Mouse (Mus musculus) 416B (cell line): ENCODE data around the gene Peli2.

ENCODE experiments used
- DNase-seq: peaks from one replicate; pipeline ENCODE4 v3.0.0; 2011; ENCODE audit warnings: low read depth

Peli2 gene

GRCm38 (mm10) chr14:48224203-48224602, 103.6 kb downstream of the Peli2 start:
- no peak for DNase-seq

DNA sequence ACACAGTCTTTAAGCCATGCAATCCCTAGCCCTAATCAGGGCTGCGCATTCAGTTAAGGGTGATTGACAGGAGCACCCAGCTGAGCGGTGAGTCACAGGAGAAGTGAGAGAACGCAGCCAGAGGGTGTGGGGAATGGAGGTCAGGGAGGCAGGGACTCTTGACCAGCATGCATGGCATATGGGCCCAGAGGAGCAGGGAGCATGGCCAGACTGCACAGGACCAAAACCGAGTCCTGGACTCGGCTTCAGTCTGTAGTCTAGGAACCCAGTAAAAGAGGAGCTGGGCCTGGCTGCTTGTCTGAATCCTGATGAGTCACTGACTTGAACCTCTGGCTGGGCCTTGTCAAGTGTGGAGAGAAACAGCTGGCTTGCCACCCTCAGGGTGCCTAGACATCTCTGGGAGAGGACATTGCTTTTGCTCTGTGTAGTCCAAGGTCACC, 104.3 kb downstream of the Peli2 start:
- DNase-seq: no peak

DNA sequence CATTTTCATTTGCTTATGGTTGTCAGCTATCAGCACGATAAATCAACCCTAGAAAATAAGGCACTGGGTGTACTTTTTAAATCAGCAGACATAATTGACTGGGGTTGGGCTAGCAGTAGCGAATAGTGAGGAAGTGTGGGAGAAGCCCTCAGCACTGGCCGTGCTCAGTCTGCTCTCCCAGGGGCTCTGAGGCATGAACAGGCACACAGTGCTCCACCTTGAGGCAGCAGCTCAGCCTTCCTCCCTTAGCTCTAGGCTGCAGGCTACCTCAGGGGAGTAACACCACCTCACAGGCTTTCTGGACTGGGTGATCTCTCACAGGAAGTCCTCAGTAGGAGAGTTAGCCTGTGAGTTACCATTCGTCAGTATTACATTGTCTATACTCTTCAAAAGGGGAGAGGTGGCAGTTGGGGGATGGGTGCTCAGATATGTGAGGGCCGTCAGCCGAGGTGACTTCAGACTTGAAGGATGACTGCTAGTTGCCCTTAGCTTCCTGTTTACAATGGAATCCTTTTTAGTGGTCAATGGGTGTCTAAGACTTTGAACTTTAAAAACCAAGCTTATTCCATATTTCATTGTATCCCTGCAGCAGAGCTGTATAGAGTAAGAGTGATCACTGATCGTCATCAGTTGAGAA, 105.3 kb downstream of the Peli2 start:
- DNase-seq: no peak

DNA sequence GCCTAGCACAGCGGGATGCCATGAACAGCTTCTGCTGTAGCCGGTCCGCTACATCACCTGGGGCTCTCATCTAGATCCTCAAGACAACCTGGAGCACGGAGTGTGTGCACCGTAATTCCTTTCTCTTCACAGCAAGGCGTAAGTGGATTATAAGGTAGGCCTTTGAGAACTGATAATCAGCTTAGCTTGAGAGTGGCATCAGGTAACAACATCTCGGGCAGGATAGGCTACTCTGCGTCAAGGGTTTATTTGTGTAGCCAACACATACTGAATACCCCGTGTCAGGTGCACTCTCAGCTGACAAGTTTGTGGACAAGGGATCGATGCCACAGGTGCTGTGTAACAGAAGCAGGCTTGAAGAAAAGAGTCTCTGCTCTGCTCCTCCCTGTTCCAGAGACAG, 106.1 kb downstream of the Peli2 start:
- no peak for DNase-seq

DNA sequence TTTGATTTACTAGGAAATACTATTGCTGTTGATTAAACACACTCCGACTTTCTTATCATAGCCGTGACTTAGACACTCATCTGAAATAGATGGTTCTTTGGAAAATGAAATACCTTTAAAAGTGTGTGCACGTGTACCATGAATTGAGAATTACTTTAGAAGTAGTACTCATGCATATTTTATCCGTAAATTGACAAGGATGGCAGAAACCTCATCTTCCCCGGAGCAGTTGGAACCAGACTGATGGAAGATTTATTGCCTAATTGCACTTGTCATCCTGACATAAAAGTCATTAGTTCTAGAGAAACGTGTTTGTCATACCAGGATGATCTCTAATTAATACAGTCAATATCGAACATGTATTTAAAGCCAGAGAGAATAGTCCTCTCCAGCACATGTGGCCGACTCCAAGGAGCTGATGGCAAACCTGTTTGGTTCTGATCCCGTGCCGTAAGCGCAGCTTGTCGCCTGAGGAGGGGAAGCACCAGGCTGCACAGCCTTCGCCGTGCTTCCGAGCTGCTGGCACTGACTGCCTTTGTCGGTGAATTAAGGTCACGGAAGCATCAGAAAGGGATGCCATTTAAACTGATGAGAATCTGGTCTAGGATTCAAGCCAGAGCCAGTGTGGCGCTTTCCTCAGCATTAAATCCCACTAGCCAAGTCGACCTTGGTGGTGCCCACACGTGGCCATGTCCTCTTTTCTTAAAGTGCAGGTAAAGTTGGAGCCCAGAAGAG, 114.3 kb downstream of the Peli2 start:
- DNase-seq: no peak

DNA sequence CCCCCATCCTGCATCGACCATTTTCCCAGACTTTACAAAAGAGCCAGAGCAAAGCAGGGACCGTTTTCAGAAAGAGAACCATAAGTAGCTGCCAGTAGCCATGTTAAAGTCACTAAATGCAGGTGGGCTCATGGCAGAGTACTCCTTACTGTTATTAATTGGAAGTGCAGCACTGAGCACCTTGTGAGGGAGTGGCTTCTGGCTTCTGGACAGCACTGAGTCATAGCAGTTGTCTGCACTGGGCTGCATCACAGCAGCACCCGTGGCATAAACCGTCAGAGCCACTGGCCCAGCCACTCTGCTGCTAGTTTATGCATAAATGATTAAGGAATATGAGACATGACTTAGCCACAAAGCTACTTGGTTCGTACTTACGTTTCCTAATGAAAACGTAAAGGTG, 120.7 kb downstream of the Peli2 start:
- DNase-seq: no peak

- peak; percentile 63 for DNase-seq
These were observed 125.6 kb downstream of the Peli2 start for GRCm38 (mm10) chr14:48246236-48246635.

- no peak for DNase-seq
These were observed 126.3 kb downstream of the Peli2 start for GRCm38 (mm10) chr14:48246963-48247362.

DNA sequence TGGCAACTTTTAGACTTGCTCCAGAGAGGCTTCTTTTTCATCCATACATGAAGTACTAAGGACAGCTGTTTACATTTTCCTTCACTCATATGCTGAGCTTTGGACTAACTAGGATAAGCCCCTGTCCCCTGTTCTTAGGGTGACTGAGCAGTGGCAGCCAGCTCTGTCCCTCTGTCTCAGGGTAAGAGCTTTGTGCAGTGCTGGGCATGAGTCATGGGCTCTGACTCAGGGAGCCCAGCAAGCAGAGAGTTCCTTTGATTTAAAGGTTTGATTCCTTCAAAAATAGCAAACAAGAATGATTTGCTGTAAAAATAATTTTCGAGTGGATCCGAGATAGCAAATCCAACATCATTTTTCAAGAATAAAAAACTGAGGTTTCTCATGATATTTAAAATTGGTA, 128.8 kb downstream of the Peli2 start:
- DNase-seq: peak; percentile 8

- no peak for DNase-seq
These were observed 129.3 kb downstream of the Peli2 start for GRCm38 (mm10) chr14:48249909-48250308.

DNA sequence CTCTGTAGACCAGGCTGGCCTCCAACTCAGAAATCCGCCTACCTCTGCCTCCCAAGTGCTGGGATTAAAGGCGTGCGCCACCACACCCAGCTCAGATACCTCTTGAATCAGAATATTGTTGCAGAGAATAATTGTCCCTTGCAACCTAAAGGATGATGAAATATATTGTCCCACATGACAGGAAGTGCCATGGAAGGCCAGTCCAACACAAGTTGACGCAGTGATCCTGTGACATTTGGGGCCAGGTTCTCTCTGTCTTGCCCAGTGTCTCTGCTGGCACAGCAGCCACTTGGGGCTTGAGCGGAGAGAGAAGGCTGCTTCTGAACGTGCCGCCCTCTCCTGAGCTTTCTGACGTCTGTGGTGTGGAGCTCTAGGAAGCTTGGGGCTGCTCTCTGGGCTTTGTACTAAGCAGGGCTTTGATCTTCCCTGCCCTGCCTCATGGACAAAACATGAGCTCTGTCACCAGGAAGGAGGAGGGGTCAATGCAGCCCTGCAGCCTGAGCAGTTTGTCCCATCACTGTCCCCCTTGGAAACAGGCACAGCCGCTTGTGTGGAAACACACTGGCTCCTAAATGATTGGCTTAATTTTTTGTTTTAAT, 130.9 kb downstream of the Peli2 start:
- DNase-seq: no peak

DNA sequence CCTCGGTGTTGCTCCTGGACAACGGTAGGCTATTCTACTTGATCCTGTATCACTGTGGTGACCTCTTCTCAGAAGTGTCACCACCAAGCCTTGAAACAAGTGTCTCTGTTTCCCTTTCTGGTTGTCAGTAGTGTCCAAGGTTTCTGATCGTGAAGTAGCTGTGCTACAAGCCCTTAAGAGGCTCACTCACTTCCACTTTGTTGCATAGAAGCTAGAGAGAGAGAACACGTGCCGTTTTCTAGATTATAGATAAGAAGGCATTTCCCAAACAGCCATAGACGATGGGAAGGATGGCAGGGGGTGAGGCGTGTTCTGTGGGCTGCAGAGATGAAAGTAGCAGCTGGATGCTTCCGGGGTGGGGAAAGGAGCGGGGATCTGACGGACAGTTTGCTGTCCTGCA, 132.6 kb downstream of the Peli2 start:
- DNase-seq: peak; percentile 62

GRCm38 (mm10) chr14:48254696-48255095, 134.1 kb downstream of the Peli2 start:
- DNase-seq: no peak

GRCm38 (mm10) chr14:48255290-48255689, 134.7 kb downstream of the Peli2 start:
- no peak for DNase-seq

- no peak for DNase-seq
These were observed 137.1 kb downstream of the Peli2 start for GRCm38 (mm10) chr14:48257759-48258158.

DNA sequence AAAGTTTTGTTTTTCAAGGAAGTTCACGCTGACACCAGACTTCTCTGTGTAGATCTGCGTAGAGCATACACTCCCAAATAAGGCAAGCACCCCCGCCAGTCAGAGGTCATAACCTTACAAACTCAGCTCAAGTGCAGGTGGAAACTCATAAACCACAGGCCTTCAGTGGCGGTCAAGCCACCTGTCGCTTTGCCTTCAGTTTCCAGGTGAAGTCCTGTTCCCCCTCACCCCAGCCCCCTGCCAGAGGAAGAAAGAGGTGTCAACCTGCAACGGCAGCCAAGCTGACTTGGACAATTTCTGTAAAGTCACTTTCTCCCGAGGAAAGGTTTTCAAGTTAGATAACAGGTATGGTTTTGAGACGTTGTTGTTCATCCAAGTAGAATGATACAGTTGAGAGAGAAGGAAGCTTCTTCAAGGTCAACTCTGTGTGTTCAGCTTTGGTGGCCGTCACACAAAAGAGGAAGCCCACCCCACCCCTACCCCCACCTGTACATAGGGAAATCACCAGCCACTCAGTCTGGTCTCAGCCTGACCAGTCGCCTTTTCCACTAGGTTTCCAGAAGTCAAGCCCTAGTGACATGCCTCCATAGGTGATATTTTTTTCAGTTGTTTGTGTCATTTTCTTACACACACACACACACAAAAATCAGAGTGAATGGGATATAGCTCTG, 138.2 kb downstream of the Peli2 start:
- peak; percentile 14 for DNase-seq

- DNase-seq: no peak
These were observed 142.5 kb downstream of the Peli2 start for GRCm38 (mm10) chr14:48263146-48263545.

DNA sequence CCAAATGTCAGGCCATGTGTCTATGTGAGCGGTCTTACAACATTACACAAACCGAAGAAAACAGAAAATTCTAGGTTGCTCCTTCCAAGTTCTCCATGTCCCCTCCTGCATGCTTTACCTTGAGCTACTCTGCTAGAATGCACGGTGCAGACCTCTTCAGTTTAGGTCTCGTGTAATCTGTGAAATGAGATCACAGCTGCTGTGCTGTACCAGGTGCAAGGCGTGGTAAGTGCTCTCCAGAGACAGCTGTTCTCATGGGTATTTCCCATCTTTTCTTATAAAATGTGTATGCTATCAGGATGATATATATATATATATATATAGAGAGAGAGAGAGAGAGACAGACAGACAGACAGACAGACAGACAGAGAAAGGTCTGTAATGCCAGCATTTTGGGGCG, 146.1 kb downstream of the Peli2 start:
- DNase-seq: no peak

- no peak for DNase-seq
These were observed 157.7 kb downstream of the Peli2 start for GRCm38 (mm10) chr14:48278291-48278690.

- DNase-seq: no peak
These were observed 166.3 kb downstream of the Peli2 start for GRCm38 (mm10) chr14:48286949-48287348.

GRCm38 (mm10) chr14:48287581-48287980, 167.0 kb downstream of the Peli2 start:
- no peak for DNase-seq

GRCm38 (mm10) chr14:48288600-48288999, 168.0 kb downstream of the Peli2 start:
- DNase-seq: no peak
